Mouse (Mus musculus) neural tube, embryonic 14.5 days (tissue): Measurements from ENCODE around the gene Fem1a. TPM values are rescaled to one million over a fixed set of nuclear protein-coding genes. Genes with fewer than 3 reads are reported as not detected.

Source experiments
- ATAC-seq: fragments of 200-750 bp; cut with Nextera tagmentation; 2 replicates; pipeline ENCODE4 v1.8.0; 2017; ENCODE audit warnings: low read depth, mild to moderate bottlenecking, moderate TSS enrichment, moderate library complexity
- H3K27ac ChIP-seq: fragments of 300-500 bp; sonication (generic); 2 replicates; pipeline ENCODE4 v1.5.1; 2014; ENCODE audit warnings: low read depth, mild to moderate bottlenecking, control low read depth, low read length, moderate library complexity, mixed read lengths
- H3K27me3 ChIP-seq: fragments of 300-500 bp; sonication (generic); 2 replicates; pipeline ENCODE4 v1.6.1; 2014; ENCODE audit warnings: low read length; ENCODE audit not compliant: control insufficient read depth, insufficient read depth
- H3K36me3 ChIP-seq: fragments of 300-500 bp; sonication (generic); 2 replicates; pipeline ENCODE4 v1.6.1; 2014; ENCODE audit warnings: low read length, mixed read lengths; ENCODE audit not compliant: control insufficient read depth, insufficient read depth
- H3K4me1 ChIP-seq: fragments of 300-500 bp; sonication (generic); 2 replicates; pipeline ENCODE4 v1.6.1; 2014; ENCODE audit warnings: low read length; ENCODE audit not compliant: control insufficient read depth, insufficient read depth
- H3K4me2 ChIP-seq: fragments of 300-500 bp; sonication (generic); 2 replicates; pipeline ENCODE4 v1.6.1; 2014; ENCODE audit warnings: mild to moderate bottlenecking, low read depth, low read length, control low read depth
- H3K4me3 ChIP-seq: fragments of 300-500 bp; sonication (generic); 2 replicates; pipeline ENCODE4 v1.5.1; 2014; ENCODE audit warnings: low read depth, low read length, control low read depth, mixed read lengths
- H3K9ac ChIP-seq: fragments of 300-500 bp; sonication (generic); replicated peaks from 2 replicates; pipeline ENCODE4 v1.6.1; 2014; ENCODE audit warnings: low read depth, mild to moderate bottlenecking, control low read depth, low read length, mixed read lengths
- H3K9me3 ChIP-seq: fragments of 300-500 bp; sonication (generic); 2 replicates; pipeline ENCODE4 v1.6.1; 2016; ENCODE audit warnings: low read length; ENCODE audit not compliant: control insufficient read depth
- WGBS: fragments of 180-500 bp; shearing (Covaris S2); extraction: QIAGEN DNeasy Blood & Tissue Kit; methylation state at CpG from one replicate; pipeline ENCODE4 v1.1.7; 2014; 5-methylcytosine and 5-hydroxymethylcytosine counted together
- polyA plus RNA-seq: library from polyadenylated mRNA; unstranded; fragments of >200 nt; fragmentation: Nextera tagmentation; extraction: Ambion mirVana; gene quantifications from 2 replicates; pipeline ENCODE4 v1.2.1, GENCODE M21; 2014

Gene Fem1a
- polyA plus RNA-seq, 1 experiment from 2014 or later, result 20.4 TPM

DNA sequence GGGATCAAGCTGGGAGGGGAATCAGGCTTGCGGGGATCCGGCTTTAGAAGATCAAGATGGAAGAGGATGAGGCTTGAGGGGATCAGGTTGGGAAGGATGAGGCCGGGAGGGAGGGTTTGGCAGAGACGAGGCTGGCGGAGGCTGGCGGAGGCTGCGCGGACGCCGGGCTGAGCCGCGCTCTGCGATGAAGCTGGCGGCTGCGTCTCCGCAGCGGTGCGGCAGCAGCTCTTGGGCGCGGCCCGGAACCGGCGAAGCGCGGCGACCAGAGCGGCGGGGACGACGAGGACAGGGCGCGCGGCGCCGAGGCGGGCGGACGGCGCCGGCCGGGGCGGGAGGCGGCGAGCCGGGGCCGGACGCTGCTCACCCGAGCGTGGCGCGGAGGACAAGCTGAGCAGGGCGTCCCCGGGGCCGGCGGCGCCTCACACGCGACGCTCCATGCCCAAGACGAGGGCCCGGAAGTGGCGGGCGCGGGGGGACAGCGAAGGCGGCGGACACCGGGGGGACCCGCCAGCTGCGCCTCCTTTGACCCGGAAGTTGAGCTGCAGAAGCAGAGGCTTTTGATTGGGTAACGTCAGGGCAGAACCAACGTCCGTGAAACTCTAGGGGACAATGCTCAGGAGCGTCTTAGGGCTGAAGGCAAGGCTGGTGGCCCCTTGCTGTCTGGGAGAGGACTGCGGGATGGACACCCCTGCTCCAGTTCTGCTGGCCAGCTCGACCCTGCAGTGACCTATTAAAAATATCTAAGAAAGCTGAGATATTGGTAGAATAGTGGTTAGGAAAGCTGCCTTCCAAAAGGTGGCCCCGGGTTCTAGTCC, 38.0 kb upstream of the Fem1a start, which contains the start of gene Dpp9:
Gene Dpp9 (minus strand): TSS at position 529 of the 815 bp plus-strand sequence.
- under 1% methylated on average over 71 of the region's 78 CpGs for WGBS
- peak within 1 kb of the TSS; percentile 82 for H3K9ac ChIP-seq
- H3K27ac ChIP-seq, result peak within 1 kb of the TSS; percentile 86
- no peaks in the 10 kb centered on the region for H3K9me3 ChIP-seq
- H3K4me3 ChIP-seq, result peak within 1 kb of the TSS; percentile 74
- peaks cover 19% of the 10 kb centered on the region for H3K4me1 ChIP-seq
- no peaks in the 10 kb centered on the region for H3K27me3 ChIP-seq
- H3K4me2 ChIP-seq, result peak within 1 kb of the TSS; percentile 54
- H3K36me3 ChIP-seq, result no peaks in the 10 kb centered on the region
- ATAC-seq, result peak; percentile 99

DNA sequence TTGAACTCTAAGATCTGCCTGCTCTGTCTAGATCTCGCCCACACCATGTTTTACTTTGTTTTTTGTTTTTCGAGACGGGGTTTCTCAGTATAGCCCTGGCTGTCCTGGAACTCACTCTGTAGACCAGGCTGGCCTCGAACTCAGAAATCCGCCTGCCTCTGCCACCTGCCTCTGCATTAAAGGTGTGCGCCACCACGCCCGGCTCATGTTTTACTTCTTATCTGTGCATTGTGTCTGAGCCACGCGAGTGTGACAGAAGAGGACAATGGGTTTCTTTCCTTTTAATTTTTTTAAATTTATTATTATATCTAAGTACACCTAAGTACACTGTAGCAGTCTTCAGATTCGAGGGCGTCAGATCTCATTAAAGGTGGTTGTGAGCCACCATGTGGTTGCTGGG, 37.4 kb upstream of the Fem1a start:
- Histone ChIP-seq H3K9me3 (no peaks in the 10 kb centered on the region), H3K27me3 (no peaks in the 10 kb centered on the region), H3K36me3 (no peaks in the 10 kb centered on the region), H3K9ac (peak overlapping the region; percentile 82), H3K27ac (peak overlapping the region; percentile 86), H3K4me3 (peak overlapping the region; percentile 74), H3K4me2 (peak overlapping the region; percentile 54), H3K4me1 (peaks cover 19% of the 10 kb centered on the region)
- WGBS, result 47% methylated on average over 12 of the region's 12 CpGs
- ATAC-seq, result no peak

- H3K4me3 ChIP-seq, result no peak overlapping the region
- no peak overlapping the region for H3K27ac ChIP-seq
- ATAC-seq, result no peak
- H3K4me1 ChIP-seq, result peaks cover 19% of the 10 kb centered on the region
- no peaks in the 10 kb centered on the region for H3K36me3 ChIP-seq
- H3K27me3 ChIP-seq, result no peaks in the 10 kb centered on the region
- no peak overlapping the region; the same call in 1 of the 2 replicates for H3K4me2 ChIP-seq
- no peaks in the 10 kb centered on the region for H3K9me3 ChIP-seq
- WGBS, result 61% methylated on average over 3 of the region's 3 CpGs
- H3K9ac ChIP-seq, result no peak overlapping the region
These were observed 36.8 kb upstream of the Fem1a start for GRCm38 (mm10) chr17:56219805-56220204.

DNA sequence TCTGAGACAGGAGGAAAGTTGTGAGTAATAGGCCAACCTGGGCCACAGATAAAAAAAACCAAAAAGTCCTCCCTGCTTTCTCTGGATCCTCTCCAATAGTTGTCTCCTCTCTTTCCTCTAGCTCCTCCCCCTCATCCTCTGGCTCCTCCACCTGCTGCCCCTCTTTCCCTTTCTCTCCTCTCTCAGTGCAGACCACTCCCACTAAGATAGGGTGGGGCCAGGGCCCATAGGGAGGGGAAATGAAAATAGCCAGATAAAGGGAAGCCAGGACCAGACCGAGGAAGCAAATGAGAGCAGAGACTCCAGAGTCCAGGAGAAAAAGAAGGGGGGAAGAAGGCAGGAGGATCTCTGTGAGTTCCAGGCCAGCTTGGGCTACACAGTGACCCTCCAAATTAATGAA, 31.7 kb upstream of the Fem1a start:
- H3K27me3 ChIP-seq, result no peaks in the 10 kb centered on the region
- H3K4me3 ChIP-seq, result no peak overlapping the region
- no peak overlapping the region for H3K27ac ChIP-seq
- H3K4me2 ChIP-seq, result no peak overlapping the region
- H3K4me1 ChIP-seq, result no peaks in the 10 kb centered on the region
- H3K36me3 ChIP-seq, result no peaks in the 10 kb centered on the region
- no peak overlapping the region for H3K9ac ChIP-seq
- ATAC-seq, result no peak
- no peaks in the 10 kb centered on the region for H3K9me3 ChIP-seq
- 43% methylated on average over 1 of the region's 1 CpGs for WGBS

DNA sequence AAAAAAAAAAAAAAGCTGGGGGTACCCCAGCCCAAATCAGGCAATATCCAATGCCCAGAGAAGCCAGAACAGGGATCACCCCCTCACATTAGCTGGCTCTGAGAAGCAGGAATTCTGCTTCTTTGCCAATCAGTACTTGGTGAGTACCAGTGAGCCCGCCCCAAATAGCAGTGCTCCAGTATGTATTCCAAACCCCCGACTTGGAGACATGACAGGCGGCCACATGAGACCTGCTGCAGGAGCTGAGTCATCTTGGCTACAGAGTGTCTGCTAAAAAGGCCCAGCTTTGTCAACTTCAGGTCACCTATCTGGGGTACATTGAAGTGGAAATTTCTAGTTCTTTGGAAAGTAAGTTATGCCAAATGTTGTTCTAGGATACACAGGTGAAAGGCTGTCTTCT, 30.0 kb upstream of the Fem1a start:
- no peak overlapping the region for H3K27ac ChIP-seq
- H3K27me3 ChIP-seq, result no peaks in the 10 kb centered on the region
- H3K9me3 ChIP-seq, result no peaks in the 10 kb centered on the region
- H3K4me1 ChIP-seq, result no peaks in the 10 kb centered on the region
- ATAC-seq, result no peak
- no peak overlapping the region for H3K4me2 ChIP-seq
- no peak overlapping the region for H3K9ac ChIP-seq
- 78% methylated on average over 3 of the region's 3 CpGs for WGBS
- no peaks in the 10 kb centered on the region for H3K36me3 ChIP-seq
- H3K4me3 ChIP-seq, result no peak overlapping the region

DNA sequence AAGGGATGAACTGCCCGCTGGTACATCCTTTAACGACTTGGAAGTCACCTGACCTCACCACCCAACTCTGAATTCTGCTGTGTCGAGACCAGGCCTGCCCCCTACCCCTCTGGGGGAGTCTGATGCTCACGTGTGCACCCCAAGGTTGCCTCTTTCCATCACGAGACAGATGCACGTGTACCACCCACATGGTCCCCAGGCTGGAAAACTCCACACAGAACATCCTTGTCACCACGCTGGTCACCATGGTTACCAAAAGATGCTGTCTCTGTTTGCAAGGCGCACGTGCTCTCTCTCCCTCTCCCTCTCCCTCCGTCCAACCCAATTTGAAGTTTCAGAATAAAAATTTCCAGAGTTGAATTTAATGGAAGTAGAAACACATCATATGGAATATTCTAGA, 26.7 kb upstream of the Fem1a start:
- no peak for ATAC-seq
- Histone ChIP-seq H3K27me3 (no peaks in the 10 kb centered on the region), H3K4me3 (no peak overlapping the region), H3K9me3 (no peaks in the 10 kb centered on the region), H3K27ac (no peak overlapping the region), H3K4me2 (no peak overlapping the region), H3K9ac (no peak overlapping the region), H3K4me1 (0 out of 2 replicates have a peak, but pooled peaks cover 5% of the 10 kb centered on the region), H3K36me3 (no peaks in the 10 kb centered on the region)
- 56% methylated on average over 10 of the region's 10 CpGs for WGBS

DNA sequence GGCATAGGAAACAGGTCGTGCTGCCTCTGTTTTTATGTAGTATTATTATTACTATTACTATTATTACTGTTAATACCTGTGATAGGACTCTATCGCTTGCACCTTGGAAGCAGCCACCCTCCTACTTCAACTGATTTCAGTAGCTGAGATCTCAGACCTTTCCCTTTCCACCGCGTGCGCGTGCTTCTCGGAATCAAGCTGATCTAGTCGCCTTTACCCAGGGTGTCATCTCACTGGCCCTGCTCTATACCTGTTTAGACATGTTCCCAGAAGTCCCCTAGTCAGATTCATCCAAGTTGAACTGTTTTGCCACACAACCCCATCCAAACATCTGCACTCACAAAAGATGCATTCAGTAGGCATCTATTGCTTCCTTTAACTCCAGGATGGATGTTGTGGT, 23.2 kb upstream of the Fem1a start:
- no peak overlapping the region; the same call in 1 of the 2 replicates for H3K9ac ChIP-seq
- H3K36me3 ChIP-seq, result no peaks in the 10 kb centered on the region

GRCm38 (mm10) chr17:56233818-56234469, 22.7 kb upstream of the Fem1a start:
- peak overlapping the region; percentile 38 for H3K4me2 ChIP-seq
- H3K9me3 ChIP-seq, result no peaks in the 10 kb centered on the region
- peak; percentile 95 for ATAC-seq
- H3K9ac ChIP-seq, result no peak overlapping the region; the same call in 1 of the 2 replicates
- 1% methylated on average over 14 of the region's 14 CpGs for WGBS
- no peak overlapping the region for H3K27ac ChIP-seq
- no peaks in the 10 kb centered on the region for H3K36me3 ChIP-seq
- H3K4me3 ChIP-seq, result 0 out of 2 replicates have a peak overlapping the region, but pooled peaks have one; percentile 9
- H3K4me1 ChIP-seq, result 0 out of 2 replicates have a peak, but pooled peaks cover 5% of the 10 kb centered on the region
- no peaks in the 10 kb centered on the region for H3K27me3 ChIP-seq

More for the DNA sequence above, 23.2 kb upstream of the Fem1a start:
- no peak overlapping the region for H3K27ac ChIP-seq
- no peaks in the 10 kb centered on the region for H3K27me3 ChIP-seq
- no peaks in the 10 kb centered on the region for H3K9me3 ChIP-seq
- peak overlapping the region; percentile 38 for H3K4me2 ChIP-seq
- H3K4me3 ChIP-seq, result no peak overlapping the region
- WGBS, result 53% methylated on average over 8 of the region's 8 CpGs
- H3K4me1 ChIP-seq, result 0 out of 2 replicates have a peak, but pooled peaks cover 5% of the 10 kb centered on the region
- ATAC-seq, result peak; percentile 36; the same call in 1 of the 2 replicates
